Mouse (Mus musculus) kidney, embryonic 16.5 days (tissue): Measurements from ENCODE around the gene Adipor1. TPM values are rescaled to one million over a fixed set of nuclear protein-coding genes. Genes with fewer than 3 reads are reported as not detected.

Experiments
- ATAC-seq: fragments of 200-750 bp; cut with Nextera tagmentation; 2 replicates; pipeline ENCODE4 v1.8.0; 2017; ENCODE audit warnings: moderate TSS enrichment; ENCODE audit not compliant: low FRiP score, low TSS enrichment
- H3K27ac ChIP-seq: fragments of 300-500 bp; sonication (generic); 2 replicates; pipeline ENCODE4 v1.5.1; 2014; ENCODE audit warnings: low read length
- H3K27me3 ChIP-seq: fragments of 300-500 bp; sonication (generic); 2 replicates; pipeline ENCODE4 v1.6.1; 2014; ENCODE audit warnings: low read length, control low read depth, mixed read lengths; ENCODE audit not compliant: insufficient read depth
- H3K36me3 ChIP-seq: fragments of 300-500 bp; sonication (generic); 2 replicates; pipeline ENCODE4 v1.6.1; 2014; ENCODE audit warnings: low read length, control low read depth, mixed read lengths; ENCODE audit not compliant: insufficient read depth
- H3K4me1 ChIP-seq: fragments of 300-500 bp; sonication (generic); 2 replicates; pipeline ENCODE4 v1.6.1; 2014; ENCODE audit warnings: low read length, control low read depth, mixed read lengths; ENCODE audit not compliant: insufficient read depth
- H3K4me2 ChIP-seq: fragments of 300-500 bp; sonication (generic); replicated peaks from 2 replicates; pipeline ENCODE4 v1.6.1; 2014; ENCODE audit warnings: low read depth, low read length
- H3K4me3 ChIP-seq: fragments of 300-500 bp; sonication (generic); 2 replicates; pipeline ENCODE4 v1.5.1; 2014; ENCODE audit warnings: mild to moderate bottlenecking, low read length
- H3K9ac ChIP-seq: fragments of 300-500 bp; sonication (generic); replicated peaks from 2 replicates; pipeline ENCODE4 v1.6.1; 2014; ENCODE audit warnings: low read length
- H3K9me3 ChIP-seq: fragments of 300-500 bp; sonication (generic); 2 replicates; pipeline ENCODE4 v1.6.1; 2016; ENCODE audit warnings: low read length, control low read depth
- whole genome bisulfite sequencing: fragments of 180-500 bp; shearing (Covaris S2); extraction: QIAGEN DNeasy Blood & Tissue Kit; methylation state at CpG from one replicate; pipeline ENCODE4 v1.1.7; 2014; 5-methylcytosine and 5-hydroxymethylcytosine counted together
- polyA plus RNA-seq: library from polyadenylated mRNA; unstranded; fragments of >200 nt; fragmentation: Nextera tagmentation; extraction: Ambion mirVana; gene quantifications from 2 replicates; pipeline ENCODE4 v1.2.1, GENCODE M21; 2015

Adipor1 gene
- polyA plus RNA-seq, 1 experiment from 2014 or later = 101 TPM

GRCm38 (mm10) chr1:134393827-134394226 is 21.4 kb upstream of the Adipor1 start:
- Histone ChIP-seq H3K9me3 (no peaks in the 10 kb centered on the region), H3K4me1 (no peaks in the 10 kb centered on the region), H3K4me2 (no peak overlapping the region), H3K4me3 (no peak overlapping the region), H3K27me3 (no peaks in the 10 kb centered on the region; the same call in 1 of the 2 replicates), H3K36me3 (no peaks in the 10 kb centered on the region), H3K9ac (no peak overlapping the region), H3K27ac (no peak overlapping the region)
- 48% methylated on average over 5 of the region's 5 CpGs for WGBS
- ATAC-seq = no peak

- H3K4me2 ChIP-seq = no peak overlapping the region
- H3K27me3 ChIP-seq = no peaks in the 10 kb centered on the region; the same call in 1 of the 2 replicates
- no peaks in the 10 kb centered on the region for H3K36me3 ChIP-seq
- H3K4me3 ChIP-seq = no peak overlapping the region
- H3K27ac ChIP-seq = no peak overlapping the region
- H3K9me3 ChIP-seq = peaks cover 7% of the 10 kb centered on the region; the same call in 1 of the 2 replicates
- 80% methylated on average over 12 of the region's 12 CpGs for WGBS
- no peak for ATAC-seq
- no peaks in the 10 kb centered on the region for H3K4me1 ChIP-seq
- no peak overlapping the region for H3K9ac ChIP-seq
Measured at GRCm38 (mm10) chr1:134398210-134398609, 17.0 kb upstream of the Adipor1 start.

GRCm38 (mm10) chr1:134399735-134400134 is 15.4 kb upstream of the Adipor1 start:
- no peak for ATAC-seq

GRCm38 (mm10) chr1:134405509-134406413 is 9.4 kb upstream of the Adipor1 start, which contains the start of gene Cyb5r1:
TSS of gene Cyb5r1 (plus strand) at chr1:134405559.
- H3K36me3 ChIP-seq = peaks cover 19% of the 10 kb centered on the region; the same call in 1 of the 2 replicates
- H3K27me3 ChIP-seq = no peaks in the 10 kb centered on the region
- peak within 1 kb of the TSS; percentile 79 for H3K9ac ChIP-seq
- H3K9me3 ChIP-seq = no peaks in the 10 kb centered on the region
- peak within 1 kb of the TSS; percentile 86 for H3K4me3 ChIP-seq
- H3K27ac ChIP-seq = peak within 1 kb of the TSS; percentile 89
- peak within 1 kb of the TSS; percentile 90 for H3K4me2 ChIP-seq
- H3K4me1 ChIP-seq = peaks cover 26% of the 10 kb centered on the region
- under 1% methylated on average over 43 of the region's 43 CpGs for WGBS
- peak; percentile 96 for ATAC-seq

More at GRCm38 (mm10) chr1:134399735-134400134, 15.4 kb upstream of the Adipor1 start:
- Histone ChIP-seq H3K4me3 (no peak overlapping the region), H3K9ac (no peak overlapping the region), H3K27me3 (no peaks in the 10 kb centered on the region; the same call in 1 of the 2 replicates), H3K36me3 (no peaks in the 10 kb centered on the region), H3K4me1 (no peaks in the 10 kb centered on the region), H3K4me2 (no peak overlapping the region), H3K9me3 (peaks cover 7% of the 10 kb centered on the region; the same call in 1 of the 2 replicates), H3K27ac (no peak overlapping the region)
- 64% methylated on average over 5 of the region's 5 CpGs for WGBS

- 24% methylated on average over 8 of the region's 8 CpGs for WGBS
Measured at GRCm38 (mm10) chr1:134406414-134406771, 8.8 kb upstream of the Adipor1 start.

GRCm38 (mm10) chr1:134408080-134408479 is 7.1 kb upstream of the Adipor1 start:
- H3K4me2 ChIP-seq = peak overlapping the region; percentile 10
- H3K9me3 ChIP-seq = no peaks in the 10 kb centered on the region
- H3K9ac ChIP-seq = peak overlapping the region; percentile 45
- H3K4me1 ChIP-seq = peaks cover 26% of the 10 kb centered on the region
- peak; percentile 62; the same call in 1 of the 2 replicates for ATAC-seq
- H3K4me3 ChIP-seq = no peak overlapping the region
- WGBS = 39% methylated on average over 8 of the region's 8 CpGs
- H3K36me3 ChIP-seq = peaks cover 30% of the 10 kb centered on the region
- no peaks in the 10 kb centered on the region for H3K27me3 ChIP-seq
- peak overlapping the region; percentile 83 for H3K27ac ChIP-seq

More at GRCm38 (mm10) chr1:134406414-134406771, 8.8 kb upstream of the Adipor1 start:
- Histone ChIP-seq H3K27ac (peak overlapping the region; percentile 89), H3K4me3 (peak overlapping the region; percentile 86), H3K9me3 (no peaks in the 10 kb centered on the region), H3K4me1 (peaks cover 26% of the 10 kb centered on the region), H3K36me3 (peaks cover 25% of the 10 kb centered on the region), H3K4me2 (peak overlapping the region; percentile 90), H3K27me3 (no peaks in the 10 kb centered on the region), H3K9ac (peak overlapping the region; percentile 79)
- no peak for ATAC-seq

- peaks cover 30% of the 10 kb centered on the region for H3K36me3 ChIP-seq
- no peak overlapping the region for H3K27ac ChIP-seq
- no peak overlapping the region for H3K4me3 ChIP-seq
- no peak overlapping the region for H3K4me2 ChIP-seq
- no peaks in the 10 kb centered on the region for H3K9me3 ChIP-seq
- ATAC-seq = no peak
- 85% methylated on average over 9 of the region's 9 CpGs for WGBS
- peaks cover 35% of the 10 kb centered on the region for H3K4me1 ChIP-seq
- no peaks in the 10 kb centered on the region for H3K27me3 ChIP-seq
- H3K9ac ChIP-seq = no peak overlapping the region
Measured at GRCm38 (mm10) chr1:134411706-134412629, 3.2 kb upstream of the Adipor1 start.

GRCm38 (mm10) chr1:134414038-134414437 is 1.1 kb upstream of the Adipor1 start:
- peak overlapping the region; percentile 96; the same call in 1 of the 2 replicates for H3K27ac ChIP-seq
- ATAC-seq = no peak
- peaks cover 21% of the 10 kb centered on the region for H3K36me3 ChIP-seq
- H3K9me3 ChIP-seq = no peaks in the 10 kb centered on the region
- peaks cover 35% of the 10 kb centered on the region for H3K4me1 ChIP-seq
- H3K4me3 ChIP-seq = no peak overlapping the region
- 36% methylated on average over 2 of the region's 2 CpGs for WGBS
- peak overlapping the region; percentile 65; the same call in 1 of the 2 replicates for H3K9ac ChIP-seq
- no peaks in the 10 kb centered on the region for H3K27me3 ChIP-seq
- no peak overlapping the region for H3K4me2 ChIP-seq

- H3K9me3 ChIP-seq = no peaks in the 10 kb centered on the region
- no peaks in the 10 kb centered on the region for H3K27me3 ChIP-seq
- ATAC-seq = peak; percentile 14
- H3K27ac ChIP-seq = peak overlapping the region; percentile 96
- 12% methylated on average over 11 of the region's 11 CpGs for WGBS
- H3K9ac ChIP-seq = peak overlapping the region; percentile 65
- peak overlapping the region; percentile 88 for H3K4me3 ChIP-seq
- peaks cover 41% of the 10 kb centered on the region for H3K4me1 ChIP-seq
- H3K36me3 ChIP-seq = peaks cover 16% of the 10 kb centered on the region
- peak overlapping the region; percentile 62 for H3K4me2 ChIP-seq
Measured at GRCm38 (mm10) chr1:134414501-134415167, 544 bp upstream of the Adipor1 start.
